Mouse (Mus musculus): ENCODE measurements at regions not wholly inside any gene's neighbourhood (a gene's known extent, or its start where the extent isn't known, plus 50 kb on each side); places are given as distances from the start of the nearest gene placed in this dataset.

DNA sequence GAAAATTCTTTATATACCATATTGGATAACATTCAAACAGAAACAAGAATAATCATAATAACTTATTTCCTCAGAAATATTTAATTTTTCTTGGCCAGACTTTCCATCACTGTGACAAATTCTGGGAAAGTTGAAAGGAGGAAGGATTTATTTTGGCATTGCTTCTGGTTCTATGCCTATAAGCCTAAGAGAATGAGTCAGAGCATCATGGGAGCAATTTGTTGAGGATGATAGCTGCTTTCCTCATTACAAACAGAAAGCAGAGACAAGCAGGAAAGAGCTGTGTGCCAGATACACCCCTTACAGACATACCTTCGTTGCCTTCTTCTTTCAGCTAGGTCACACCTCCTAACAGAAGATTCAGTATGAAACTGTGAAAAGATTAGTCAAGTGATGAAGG, 115.3 kb downstream of the Rgs21 start:
- no peak for DNase-seq

DNA sequence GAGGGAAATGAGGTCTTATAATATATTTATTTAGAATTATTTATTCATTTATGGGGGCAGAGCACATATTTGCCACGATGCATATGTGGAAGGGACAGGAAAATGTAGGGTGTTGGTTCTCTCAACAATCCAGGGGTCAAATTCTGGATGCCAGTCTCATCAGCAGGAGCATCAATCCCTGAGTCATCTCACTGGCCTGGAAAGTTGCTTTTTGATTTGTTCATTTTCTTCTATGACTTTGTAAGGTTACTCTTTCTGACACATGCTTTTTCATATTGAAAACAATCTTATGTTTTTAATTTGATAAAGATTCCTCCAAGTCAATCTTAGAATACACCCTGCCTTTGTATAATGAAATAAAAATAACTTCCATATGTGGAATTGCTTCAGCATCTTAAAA, 115.7 kb downstream of the Rgs21 start:
- no peak for DNase-seq

DNA sequence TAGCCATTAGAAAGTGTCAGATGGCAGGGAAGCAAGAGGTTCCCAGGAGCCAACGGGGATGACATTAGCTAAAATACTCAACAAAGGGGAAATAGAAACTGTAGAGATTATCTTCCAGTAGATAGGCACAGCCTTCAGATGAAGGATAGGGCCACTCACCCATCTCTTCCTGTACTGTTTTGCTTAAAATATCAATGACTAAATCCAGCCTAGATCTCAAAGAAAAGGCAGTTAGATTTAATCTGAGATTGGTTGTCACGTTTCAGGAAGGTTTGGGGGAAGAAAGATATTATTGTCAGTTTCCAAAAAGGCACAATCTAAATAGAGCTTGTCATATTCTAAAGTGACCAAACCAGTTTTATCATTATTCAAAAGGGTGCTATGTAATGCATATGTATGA, 130.8 kb downstream of the Rgs21 start:
- DNase-seq, result no peak

DNA sequence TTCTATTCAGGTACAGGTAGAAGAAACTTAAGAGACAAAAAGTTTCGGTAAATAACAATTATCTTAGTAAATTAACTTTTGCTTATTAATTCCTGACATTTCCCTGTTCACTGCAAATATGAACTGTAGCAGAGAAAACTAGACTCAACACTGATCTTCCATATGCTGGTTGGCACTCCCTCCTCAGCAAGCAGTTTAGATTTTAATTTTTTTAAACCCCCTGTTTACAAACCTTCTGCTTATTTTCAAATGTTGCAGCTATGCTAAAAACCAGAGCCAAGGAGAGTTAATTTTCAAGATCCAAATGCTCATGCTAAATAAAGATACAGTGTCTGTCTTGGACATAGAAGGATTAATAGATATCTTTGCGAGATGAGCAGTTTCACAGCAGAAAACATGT, 134.7 kb downstream of the Rgs21 start:
- DNase-seq, result no peak

DNA sequence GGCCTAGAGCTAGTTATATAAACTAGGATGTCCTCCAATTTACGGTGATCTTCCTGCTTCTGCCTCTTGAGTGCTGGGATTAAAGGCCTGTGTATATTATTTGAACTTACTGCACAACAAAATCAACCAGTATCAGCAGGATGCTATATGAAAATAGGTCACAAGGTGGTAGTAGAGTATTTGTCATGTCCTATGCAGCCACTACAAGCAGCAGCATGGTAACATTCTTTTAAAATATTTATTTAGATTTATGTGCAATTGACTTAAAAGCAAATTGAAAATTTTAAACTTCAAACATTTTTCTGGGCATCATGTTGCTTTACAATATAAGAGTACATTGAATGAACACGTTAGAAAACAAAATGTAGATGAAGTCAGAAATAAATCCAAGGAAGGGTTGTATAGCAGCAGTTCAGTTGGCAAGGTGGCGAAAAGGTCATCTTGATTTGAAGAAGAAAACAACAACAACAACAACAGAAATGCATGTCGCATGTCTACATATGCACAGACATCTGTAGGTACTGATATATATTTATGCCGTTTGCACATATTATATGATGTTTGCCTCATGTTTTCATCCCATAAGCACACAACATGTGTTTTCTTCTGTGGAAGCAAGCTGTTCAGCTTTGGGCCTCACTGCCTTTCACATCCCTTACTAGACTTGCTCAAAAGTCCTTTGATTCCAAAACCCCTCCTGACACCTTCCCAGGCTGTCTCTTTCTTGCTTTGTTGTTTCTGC, 135.8 kb downstream of the Rgs21 start:
- no peak for DNase-seq

DNA sequence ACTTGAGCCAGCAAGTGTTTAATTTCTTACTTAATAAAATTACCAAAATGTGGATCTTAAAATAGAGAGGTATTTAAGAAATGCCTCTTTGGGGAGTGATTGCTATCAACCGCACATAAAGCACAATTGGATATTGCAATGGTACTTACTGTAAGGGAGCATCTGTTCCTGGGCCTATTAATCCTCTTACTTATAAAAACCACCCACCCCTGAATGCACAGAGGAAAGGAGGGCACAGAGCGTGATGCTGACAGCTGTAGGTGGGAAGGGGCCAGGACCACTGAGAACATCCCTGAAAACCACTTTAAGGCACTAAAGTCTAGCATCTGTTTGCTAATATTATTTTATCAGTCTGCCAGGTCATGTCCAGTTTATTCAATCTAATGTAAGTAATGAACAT, 146.1 kb downstream of the Rgs21 start:
- no peak for DNase-seq

DNA sequence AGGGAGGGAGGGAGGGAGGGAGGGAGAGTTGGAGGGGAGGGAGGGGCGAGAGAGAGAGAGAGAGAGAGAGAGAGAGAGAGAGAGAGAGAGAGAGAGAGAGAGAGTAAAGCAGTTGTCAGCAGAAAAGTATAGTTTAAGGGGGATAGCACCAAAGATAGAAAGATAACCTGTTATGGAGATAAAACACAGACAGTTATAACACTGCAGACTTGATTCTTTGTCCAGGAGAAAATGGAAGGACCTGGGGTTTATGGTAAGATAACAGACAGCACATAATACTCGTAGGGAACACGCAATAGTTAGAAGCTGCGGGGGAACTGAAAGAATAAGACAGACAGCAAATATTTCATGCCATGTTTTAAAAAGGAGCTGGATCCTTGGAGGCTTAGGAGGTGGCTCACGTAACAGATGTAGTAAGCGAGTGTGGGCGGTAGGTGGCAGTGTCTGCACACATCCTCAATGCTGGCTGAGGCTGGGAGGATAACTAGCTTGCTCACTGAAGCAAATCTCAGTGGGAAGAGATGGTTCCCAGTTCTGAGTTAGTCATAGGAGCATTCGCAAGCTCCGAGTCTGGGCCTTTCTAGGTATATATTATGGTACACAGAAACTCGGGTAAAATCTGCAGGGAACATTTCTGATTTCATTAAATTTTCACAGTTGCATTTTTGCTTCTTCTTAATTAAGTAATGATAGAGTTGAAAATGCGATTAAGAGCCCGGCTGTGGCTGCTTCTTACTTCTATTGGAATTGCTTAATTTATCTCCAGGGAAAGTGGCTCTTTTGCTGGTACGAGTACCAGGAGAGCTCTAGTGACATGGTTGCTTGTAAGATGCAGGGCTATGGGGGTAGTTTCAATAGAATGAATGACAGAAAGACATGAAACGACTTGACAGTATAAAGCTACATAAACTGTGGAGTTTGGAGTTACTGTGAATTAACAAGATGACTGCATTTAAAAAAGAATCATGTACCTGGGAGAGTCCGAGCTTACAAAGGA, 157.6 kb upstream of the Rgs1 start:
- peak; percentile 83 to 88 for DNase-seq

DNA sequence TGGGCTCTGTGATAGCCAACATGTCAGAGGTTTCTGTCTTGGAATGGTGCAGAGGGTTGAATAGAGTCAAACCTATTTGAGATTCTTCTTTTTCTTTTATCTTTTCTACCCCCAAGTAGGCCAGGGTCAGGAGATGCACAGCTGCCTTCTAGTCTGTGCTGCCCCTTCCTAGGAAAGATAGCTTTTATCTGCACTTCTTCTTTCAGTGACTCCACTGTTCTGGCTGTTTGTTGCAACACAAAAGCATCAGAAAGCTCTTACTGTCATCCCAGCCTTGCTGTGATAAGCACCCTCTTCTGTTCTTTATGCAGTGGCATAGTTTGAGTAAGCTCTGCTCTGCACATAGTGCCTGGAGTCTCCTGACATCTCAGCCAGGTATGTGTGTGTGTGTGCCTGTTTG, 156.7 kb upstream of the Rgs1 start:
- DNase-seq, result no peak

DNA sequence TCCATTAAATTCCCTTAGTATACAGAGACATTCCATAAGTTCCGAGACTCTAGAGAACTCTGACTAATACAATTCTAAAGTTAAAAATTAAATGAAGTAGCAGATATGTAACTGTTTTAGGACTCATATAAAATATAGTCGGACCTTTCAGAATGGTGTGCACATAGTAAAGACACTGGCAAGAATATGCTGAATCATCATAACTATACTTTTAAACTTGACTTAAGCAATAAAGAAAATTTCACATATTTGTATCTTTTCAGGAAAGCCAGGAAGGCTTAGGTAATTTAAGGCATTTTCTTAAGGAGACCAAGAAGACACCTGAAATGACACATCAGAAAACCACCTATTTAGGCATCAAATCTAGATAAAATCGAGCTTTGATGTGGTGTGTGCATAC, 156.0 kb upstream of the Rgs1 start:
- DNase-seq, result no peak

DNA sequence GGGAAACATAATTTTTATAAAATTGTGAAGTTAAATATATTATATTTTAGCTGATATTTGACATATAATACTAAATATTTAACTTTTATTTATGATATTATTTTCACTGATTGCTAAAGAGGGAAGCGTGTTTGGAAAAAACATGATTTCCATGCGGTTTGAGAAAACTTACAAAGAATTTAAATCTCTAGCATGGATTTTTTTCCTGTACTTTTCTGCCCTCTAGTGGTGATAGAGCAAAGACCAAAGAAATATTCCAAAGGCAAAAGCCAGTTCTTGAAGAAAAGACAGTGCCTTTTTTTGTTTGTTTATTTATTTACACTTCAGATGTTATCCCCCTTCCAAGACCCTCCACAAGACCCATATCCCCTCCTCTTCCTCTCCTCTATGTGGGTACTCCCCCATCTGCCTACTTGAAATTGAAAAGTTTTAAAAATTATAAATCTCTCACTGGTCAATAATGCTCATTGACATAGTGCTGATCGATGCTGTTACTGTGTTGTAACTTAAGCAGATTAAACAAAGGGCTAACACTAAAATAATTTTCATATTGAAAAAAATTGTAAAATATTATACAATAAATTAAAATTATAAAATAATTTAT, 131.1 kb upstream of the Rgs1 start:
- DNase-seq, result no peak

DNA sequence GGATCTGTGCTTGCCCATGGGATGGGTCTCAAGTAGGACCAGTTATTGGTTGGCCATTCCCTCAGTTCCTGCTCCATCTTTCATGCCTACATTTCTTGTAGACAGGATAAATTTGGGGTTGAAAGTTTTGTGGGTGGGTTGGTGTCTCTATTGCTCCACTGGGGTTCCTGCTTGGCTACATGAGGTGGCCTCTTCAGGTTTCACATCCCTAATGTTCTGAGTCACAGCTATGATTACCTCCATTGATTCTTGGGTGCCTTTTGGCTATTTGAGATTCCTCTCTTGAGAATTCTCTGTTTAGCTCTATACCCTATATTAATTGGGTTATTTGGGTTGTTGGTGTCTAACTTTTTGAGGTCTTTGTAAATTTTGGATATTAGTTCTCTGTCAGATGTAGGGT, 125.1 kb upstream of the Rgs1 start:
- no peak for DNase-seq

DNA sequence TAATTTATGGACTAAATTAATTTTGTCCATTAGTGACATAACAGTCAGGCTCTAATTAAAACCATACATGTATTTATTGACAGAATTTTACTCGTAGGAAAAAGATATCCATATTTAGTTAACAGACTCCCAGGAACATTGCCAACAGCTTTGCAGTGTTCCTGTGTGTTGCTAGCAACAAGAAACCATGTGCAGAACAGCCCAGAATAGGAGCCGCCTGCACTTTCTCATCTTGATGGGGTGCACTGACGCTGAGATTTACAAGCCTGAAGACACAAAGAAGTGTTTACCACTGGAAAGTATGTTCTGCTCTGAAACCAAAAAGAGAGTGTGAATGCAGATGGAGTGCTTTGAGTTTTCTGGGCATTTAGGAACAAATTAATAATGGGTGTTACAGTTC, 118.5 kb upstream of the Rgs1 start:
- peak; percentile 37 to 40 for DNase-seq

DNA sequence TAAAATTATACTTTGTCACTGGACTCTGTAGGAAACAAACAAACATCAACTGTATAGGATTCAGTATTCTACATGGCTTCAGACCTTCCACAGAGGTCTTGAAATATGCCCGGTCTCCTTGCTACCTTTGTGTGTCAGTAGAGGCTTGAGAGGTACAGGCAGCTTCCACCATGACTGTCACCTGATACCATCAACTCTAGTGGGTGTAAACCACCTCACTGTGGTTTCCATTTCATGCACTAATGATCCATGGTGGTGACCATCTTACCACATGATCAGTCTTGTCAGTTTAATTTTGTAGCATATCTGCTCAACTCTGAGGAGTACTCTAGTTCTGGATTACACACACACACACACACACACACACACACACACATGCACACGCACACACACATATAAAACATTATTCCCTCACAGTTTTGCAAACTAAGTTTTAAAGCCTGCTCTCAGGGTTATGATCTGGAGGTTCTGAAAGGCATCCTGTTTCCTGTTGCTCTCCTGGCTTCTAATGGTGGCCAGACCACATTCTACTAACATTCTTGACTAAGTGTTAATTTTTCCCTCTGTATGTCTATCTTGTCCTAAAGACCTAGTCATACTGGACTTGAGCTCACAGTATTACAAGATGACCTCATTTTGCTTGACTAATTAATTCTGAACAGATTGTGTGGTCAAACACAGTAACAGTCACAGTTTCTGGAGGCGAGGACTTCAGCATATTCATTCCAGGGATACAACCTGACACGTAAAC, 106.7 kb upstream of the Rgs1 start:
- no peak for DNase-seq

DNA sequence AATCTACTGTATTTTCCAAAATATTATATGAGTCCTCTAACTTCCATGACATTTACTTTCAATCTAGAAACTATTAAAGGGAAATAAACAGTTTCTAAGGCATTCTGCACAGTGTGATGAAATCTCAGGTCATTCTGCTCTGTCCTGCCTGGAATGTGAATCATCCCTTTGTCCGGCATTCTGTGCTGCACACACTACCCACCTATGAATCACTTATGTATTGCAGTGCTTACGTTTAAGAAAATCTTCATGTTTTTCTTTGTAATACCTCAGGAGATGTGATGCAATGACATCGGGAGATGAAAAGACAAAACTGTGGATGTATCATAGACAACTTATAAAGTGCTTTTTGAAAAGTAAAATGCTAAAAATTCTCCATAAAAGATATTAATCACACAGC, 106.0 kb upstream of the Rgs1 start:
- no peak for DNase-seq

DNA sequence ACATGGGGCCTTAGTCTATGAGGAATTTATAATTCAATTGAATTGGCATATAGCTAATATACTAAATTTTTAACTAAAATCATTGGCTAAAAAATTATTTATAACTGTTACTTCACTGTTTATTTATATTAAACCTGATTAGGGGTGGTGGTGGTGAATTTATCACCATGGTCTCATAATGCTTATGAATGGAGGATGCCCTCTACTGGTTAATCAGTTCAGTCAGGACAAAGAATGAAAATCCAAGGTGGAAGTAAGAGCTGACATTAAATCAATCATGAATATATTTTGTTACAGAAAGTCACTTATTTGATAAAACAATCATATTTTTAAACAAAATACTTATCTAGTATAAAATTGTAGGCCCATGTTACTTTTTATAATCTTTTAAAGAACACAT, 104.3 kb upstream of the Rgs1 start:
- no peak for DNase-seq

DNA sequence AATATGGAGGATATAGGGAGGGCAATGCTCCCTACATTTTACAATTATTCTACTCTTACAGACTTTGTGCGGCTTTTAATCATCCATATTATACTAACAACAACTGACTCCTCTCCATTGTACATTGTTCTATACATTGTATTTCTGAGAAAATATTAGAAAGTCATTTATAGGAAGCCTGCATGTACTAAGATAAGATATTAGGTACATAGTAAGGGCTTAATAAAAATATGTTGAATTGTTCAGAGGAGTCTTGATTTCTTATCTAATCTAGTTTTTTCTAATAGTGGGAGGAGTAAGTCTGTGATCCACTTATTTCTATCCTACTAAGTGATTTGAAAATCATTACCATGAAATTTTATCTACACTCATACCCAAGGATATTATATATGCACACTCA, 94.8 kb upstream of the Rgs1 start:
- DNase-seq, result no peak

DNA sequence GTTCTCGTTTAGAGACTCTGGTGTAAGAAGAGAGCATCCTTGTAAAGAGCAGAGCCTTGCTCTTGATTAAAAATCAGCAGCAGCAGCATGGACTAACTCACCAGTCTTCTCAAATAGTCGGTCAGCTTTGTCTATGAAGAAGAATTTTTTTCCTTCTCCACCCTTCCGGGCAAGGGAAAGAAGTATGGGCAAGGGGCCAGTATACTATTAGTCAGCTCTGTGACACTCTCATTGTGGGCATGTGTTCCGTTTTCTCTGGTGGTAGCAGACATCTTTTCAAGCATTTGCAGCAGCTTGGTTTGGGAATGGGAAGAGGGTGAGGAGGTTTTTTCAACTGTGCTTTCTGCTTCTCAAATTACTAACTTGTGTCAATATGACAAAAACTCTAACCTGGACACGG, 94.3 kb upstream of the Rgs1 start:
- peak in 1 of 2 experiments; percentile 3 for DNase-seq

DNA sequence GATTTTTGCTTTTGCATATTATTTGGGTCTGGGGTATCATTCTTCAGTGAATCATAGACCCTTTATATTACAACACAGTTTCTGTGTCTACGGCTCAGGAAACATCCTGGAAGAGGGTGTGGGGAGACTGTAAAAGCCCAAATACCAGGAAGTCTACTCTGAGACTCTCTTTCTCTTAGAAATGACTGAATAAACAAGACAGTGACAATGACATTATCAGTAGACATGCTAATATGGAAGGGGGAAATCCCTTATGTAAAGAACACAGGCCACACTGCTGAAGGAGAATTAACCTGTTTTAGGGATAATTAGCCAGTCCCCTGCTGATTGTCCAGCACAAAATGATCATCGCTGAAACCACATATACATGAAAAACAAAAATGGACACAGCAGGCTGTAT, 88.5 kb upstream of the Rgs1 start:
- DNase-seq, result no peak

DNA sequence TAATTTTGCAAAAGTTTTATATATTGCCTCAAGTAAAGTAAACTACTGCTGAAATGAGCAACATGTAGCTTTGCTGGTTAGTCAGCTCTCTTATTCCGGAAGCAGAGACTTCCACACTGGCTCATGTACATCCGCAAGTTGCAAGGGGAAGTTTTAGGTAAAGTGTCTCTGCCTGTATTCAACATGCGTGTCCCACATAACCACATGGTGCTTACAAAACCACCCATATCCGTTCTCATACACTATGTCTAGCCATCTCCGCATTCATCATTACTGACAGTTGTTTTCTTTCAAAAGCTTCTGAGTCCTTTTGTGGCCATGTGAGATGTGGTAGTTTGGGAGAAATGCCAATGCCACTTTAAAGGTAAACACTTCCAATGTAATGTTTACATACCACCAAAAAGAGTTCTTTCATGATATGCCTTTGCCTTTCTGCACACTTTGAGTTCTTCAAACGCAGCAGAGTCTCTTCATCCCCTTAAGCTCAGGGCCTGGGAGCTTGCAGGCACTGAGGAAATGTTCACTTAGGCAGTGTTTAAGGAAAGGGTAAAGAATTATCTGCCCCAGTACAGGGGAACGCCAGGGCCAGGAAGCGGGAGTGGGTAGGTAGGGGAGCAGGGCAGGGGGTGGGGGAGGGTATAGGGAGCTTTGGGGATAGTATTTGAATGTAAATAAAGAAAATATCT, 81.5 kb upstream of the Rgs1 start:
- DNase-seq, result no peak

DNA sequence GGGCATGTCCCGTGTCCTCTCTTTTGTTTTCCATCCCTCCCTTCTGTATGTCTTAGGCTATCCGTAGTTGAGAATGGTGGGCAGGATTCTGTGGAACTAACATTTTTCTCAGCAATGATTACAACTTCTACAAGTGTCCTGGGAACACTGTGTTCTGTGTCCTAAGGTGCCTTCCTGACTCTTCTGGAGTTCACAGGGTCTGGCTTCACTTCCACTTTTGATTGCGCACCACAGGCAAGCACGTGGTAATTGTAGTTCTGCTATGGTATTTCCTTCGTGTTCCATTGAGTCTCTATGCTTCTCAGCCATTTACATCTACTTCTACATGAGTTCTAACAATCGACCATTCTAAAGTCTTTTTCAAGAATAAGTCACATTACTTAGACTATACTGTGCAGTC, 70.4 kb upstream of the Rgs1 start:
- DNase-seq, result no peak

DNA sequence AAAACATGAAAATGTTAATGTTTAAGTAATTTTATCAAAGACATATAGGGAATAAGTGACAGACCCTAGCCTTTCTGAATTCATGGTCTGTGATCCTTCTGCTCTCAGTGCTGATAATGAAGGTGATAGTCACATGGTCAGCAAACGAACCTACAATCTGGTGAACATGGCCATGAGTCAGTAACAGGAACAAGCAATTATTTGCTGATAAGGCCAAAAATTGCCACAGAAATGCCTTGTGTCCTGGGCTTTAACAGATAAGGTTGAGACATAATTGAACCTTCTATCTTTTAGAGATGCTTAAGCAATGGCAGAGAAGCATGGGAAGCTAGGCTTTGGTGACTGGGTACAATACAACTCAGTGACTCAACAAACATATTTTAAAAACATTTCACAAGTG, 69.2 kb upstream of the Rgs1 start:
- no peak for DNase-seq

DNA sequence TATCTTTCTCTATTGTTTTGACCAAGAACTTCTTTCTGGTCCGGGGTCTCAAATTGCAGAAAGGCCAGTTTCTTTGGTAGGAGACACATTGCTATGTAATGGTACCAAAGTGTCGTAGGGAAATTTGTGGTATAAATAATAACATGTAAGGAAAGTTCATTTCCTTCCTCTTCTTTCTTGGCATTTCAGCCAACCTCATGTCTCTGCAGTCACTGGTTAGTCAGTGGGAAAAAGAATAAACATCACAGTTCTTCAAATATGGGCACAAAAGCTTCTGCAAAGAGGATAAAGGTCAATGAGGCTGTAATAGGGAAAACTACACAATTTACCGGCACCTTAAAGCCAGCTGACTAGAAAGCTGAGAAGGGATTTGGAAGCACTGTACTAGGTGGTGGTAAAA, 68.5 kb upstream of the Rgs1 start:
- no peak for DNase-seq

Measured in layer of hippocampus, postnatal 36 days (tissue).